Mouse (Mus musculus): ENCODE measurements around the gene Gm20708.
A peak's percentile ranks its signal among the peaks of the same experiment; 100 is the strongest.

Gene Gm20708

GRCm38 (mm10) chr11:117809407-117810311 is at the start of gene Gm20708, which contains the start of gene Syngr2:
Gm20708 (plus strand) TSS chr11:117809668.
Syngr2 (plus strand) TSS chr11:117809668.
- DNase-seq (ENCODE audit: low spot score) = peak; percentile 76

GRCm38 (mm10) chr11:117760374-117761119 is 48.9 kb upstream of the Gm20708 start:
- no peak for DNase-seq (ENCODE audit: low spot score)

GRCm38 (mm10) chr11:117761801-117762200 is 47.7 kb upstream of the Gm20708 start:
- DNase-seq (ENCODE audit: low spot score) = no peak

GRCm38 (mm10) chr11:117762246-117762645 is 47.2 kb upstream of the Gm20708 start:
- no peak for DNase-seq (ENCODE audit: low spot score)

- no peak for DNase-seq (ENCODE audit: low spot score)
These were observed 45.1 kb upstream of the Gm20708 start for GRCm38 (mm10) chr11:117764319-117764718.

- no peak for DNase-seq (ENCODE audit: low spot score)
These were observed 44.1 kb upstream of the Gm20708 start for GRCm38 (mm10) chr11:117765361-117765760.

GRCm38 (mm10) chr11:117766275-117766674 is 43.2 kb upstream of the Gm20708 start:
- DNase-seq (ENCODE audit: low spot score) = no peak

- DNase-seq (ENCODE audit: low spot score) = no peak
These were observed 40.5 kb upstream of the Gm20708 start for GRCm38 (mm10) chr11:117768725-117769682.

GRCm38 (mm10) chr11:117769683-117770047 is 39.8 kb upstream of the Gm20708 start:
- DNase-seq (ENCODE audit: low spot score) = no peak

GRCm38 (mm10) chr11:117770407-117770806 is 39.1 kb upstream of the Gm20708 start:
- no peak for DNase-seq (ENCODE audit: low spot score)

- no peak for DNase-seq (ENCODE audit: low spot score)
These were observed 37.1 kb upstream of the Gm20708 start for GRCm38 (mm10) chr11:117772352-117772751.

GRCm38 (mm10) chr11:117774925-117775324 is 34.5 kb upstream of the Gm20708 start:
- no peak for DNase-seq (ENCODE audit: low spot score)

GRCm38 (mm10) chr11:117775540-117775939 is 33.9 kb upstream of the Gm20708 start:
- no peak for DNase-seq (ENCODE audit: low spot score)

- DNase-seq (ENCODE audit: low spot score) = no peak
These were observed 33.2 kb upstream of the Gm20708 start for GRCm38 (mm10) chr11:117776085-117776792.

GRCm38 (mm10) chr11:117777111-117777510 is 32.4 kb upstream of the Gm20708 start:
- DNase-seq (ENCODE audit: low spot score) = no peak

- no peak for DNase-seq (ENCODE audit: low spot score)
These were observed 31.4 kb upstream of the Gm20708 start for GRCm38 (mm10) chr11:117778031-117778430.

- peak; percentile 42 for DNase-seq (ENCODE audit: low spot score)
These were observed 30.5 kb upstream of the Gm20708 start for GRCm38 (mm10) chr11:117778851-117779433.

GRCm38 (mm10) chr11:117779434-117780198 is 29.9 kb upstream of the Gm20708 start:
- peak; percentile 84 for DNase-seq (ENCODE audit: low spot score)

- DNase-seq (ENCODE audit: low spot score) = no peak
These were observed 29.3 kb upstream of the Gm20708 start for GRCm38 (mm10) chr11:117780199-117780515.

- peak; percentile 93 for DNase-seq (ENCODE audit: low spot score)
These were observed 28.8 kb upstream of the Gm20708 start for GRCm38 (mm10) chr11:117780582-117781111.
